Mouse (Mus musculus) heart, embryonic 11.5 days (tissue): ENCODE measurements around the gene Hoxc5. TPM values are rescaled to one million over a fixed set of nuclear protein-coding genes. Genes with fewer than 3 reads are reported as not detected.

Experiments
- ATAC-seq: fragments of 200-750 bp; cut with Nextera tagmentation; replicated peaks from 2 replicates; pipeline ENCODE4 v1.8.0; 2017; ENCODE audit warnings: moderate library complexity; ENCODE audit not compliant: insufficient number of reproducible peaks, low FRiP score, low TSS enrichment
- H3K27ac ChIP-seq: fragments of 300-500 bp; sonication (generic); 2 replicates; pipeline ENCODE4 v1.5.1; 2014; ENCODE audit warnings: mild to moderate bottlenecking, low read depth, low read length
- H3K27me3 ChIP-seq: fragments of 300-500 bp; sonication (generic); 2 replicates; pipeline ENCODE4 v1.6.1; 2014; ENCODE audit warnings: mild to moderate bottlenecking, low read length, mixed read lengths; ENCODE audit not compliant: control insufficient read depth, insufficient read depth
- H3K36me3 ChIP-seq: fragments of 300-500 bp; sonication (generic); 2 replicates; pipeline ENCODE4 v1.6.1; 2014; ENCODE audit warnings: mild to moderate bottlenecking, low read length, moderate library complexity, mixed read lengths; ENCODE audit not compliant: control insufficient read depth, insufficient read depth
- H3K4me1 ChIP-seq: fragments of 300-500 bp; sonication (generic); 2 replicates; pipeline ENCODE4 v1.6.1; 2014; ENCODE audit warnings: low read length; ENCODE audit not compliant: control insufficient read depth, insufficient read depth
- H3K4me2 ChIP-seq: fragments of 300-500 bp; sonication (generic); 2 replicates; pipeline ENCODE4 v1.6.1; 2014; ENCODE audit warnings: mild to moderate bottlenecking, moderate library complexity
- H3K4me3 ChIP-seq: fragments of 300-500 bp; sonication (generic); 2 replicates; pipeline ENCODE4 v1.5.1; 2014; ENCODE audit warnings: low read depth, low read length
- H3K9ac ChIP-seq: fragments of 300-500 bp; sonication (generic); 2 replicates; pipeline ENCODE4 v1.6.1; 2014; ENCODE audit warnings: mild to moderate bottlenecking, low read depth, low read length, moderate library complexity
- H3K9me3 ChIP-seq: fragments of 300-500 bp; sonication (generic); replicated peaks from 2 replicates; pipeline ENCODE4 v1.6.1; 2016; ENCODE audit warnings: low read length; ENCODE audit not compliant: control insufficient read depth
- WGBS: fragments of 180-500 bp; shearing (Covaris S2); extraction: QIAGEN DNeasy Blood & Tissue Kit; methylation state at CpG from one replicate; pipeline ENCODE4 v1.1.7; 2014; ENCODE audit not compliant: insufficient replicate concordance; 5-methylcytosine and 5-hydroxymethylcytosine counted together
- polyA plus RNA-seq: library from polyadenylated mRNA; unstranded; fragments of >200 nt; fragmentation: Nextera tagmentation; extraction: Ambion mirVana; gene quantifications from 2 replicates; pipeline ENCODE4 v1.2.1, GENCODE M21; 2014

Hoxc5 gene
- polyA plus RNA-seq, 1 experiment from 2014 or later: 1.7 TPM

DNA sequence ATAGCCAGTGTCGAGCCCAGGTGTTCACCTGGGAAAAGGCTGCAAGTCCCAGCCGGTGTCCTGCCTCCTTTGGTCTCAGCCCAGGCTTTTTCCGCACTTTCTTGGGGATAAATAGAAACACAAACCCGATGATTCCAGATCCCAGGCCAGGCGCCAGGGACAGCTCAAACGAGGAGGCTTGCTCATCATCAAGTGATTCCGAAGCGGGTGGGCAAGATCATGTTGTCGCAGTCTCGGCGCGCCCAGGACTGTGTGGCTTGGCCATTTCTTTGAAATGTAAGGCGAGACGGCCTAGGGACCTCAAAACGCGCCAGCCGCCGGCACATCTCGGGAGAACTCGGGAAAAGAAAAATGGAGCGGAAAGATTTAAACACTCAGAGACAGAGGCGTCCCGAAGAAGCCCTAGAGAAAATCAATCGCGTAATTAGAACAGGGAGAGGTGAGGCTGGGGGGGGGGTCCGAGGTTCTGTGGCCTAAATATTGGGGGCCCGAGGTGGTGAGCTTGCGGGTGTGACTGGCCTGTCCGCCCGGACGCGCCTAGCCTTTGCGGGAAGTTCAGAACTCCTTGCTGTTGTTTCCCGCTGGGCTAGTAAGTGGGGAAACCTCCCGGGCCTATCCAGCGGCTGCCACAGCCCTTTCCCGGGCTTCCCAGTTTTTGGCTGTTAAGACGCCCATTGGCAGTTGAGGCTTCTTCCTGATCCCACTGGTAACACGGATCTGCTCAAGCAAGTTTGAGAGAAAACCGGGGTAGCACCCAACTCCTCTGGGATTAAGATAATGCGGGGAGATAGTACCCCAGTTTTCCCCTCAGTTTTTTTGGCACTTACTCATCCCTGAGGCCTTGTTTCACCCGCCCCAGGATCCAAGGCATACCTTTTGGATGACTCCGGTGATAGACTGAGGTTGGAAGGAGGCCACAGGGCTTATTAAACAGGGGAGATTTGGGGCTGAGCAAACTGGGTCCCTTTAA is 60.3 kb downstream of the Hoxc5 start:
- Histone ChIP-seq H3K4me3 (no peak overlapping the region), H3K27ac (no peak overlapping the region), H3K36me3 (no peaks in the 10 kb centered on the region), H3K9me3 (no peaks in the 10 kb centered on the region), H3K4me2 (no peak overlapping the region), H3K9ac (no peak overlapping the region), H3K4me1 (no peaks in the 10 kb centered on the region), H3K27me3 (peaks cover 90% of the 10 kb centered on the region)
- no peak for ATAC-seq
- 1% methylated on average over 43 of the region's 43 CpGs for WGBS

DNA sequence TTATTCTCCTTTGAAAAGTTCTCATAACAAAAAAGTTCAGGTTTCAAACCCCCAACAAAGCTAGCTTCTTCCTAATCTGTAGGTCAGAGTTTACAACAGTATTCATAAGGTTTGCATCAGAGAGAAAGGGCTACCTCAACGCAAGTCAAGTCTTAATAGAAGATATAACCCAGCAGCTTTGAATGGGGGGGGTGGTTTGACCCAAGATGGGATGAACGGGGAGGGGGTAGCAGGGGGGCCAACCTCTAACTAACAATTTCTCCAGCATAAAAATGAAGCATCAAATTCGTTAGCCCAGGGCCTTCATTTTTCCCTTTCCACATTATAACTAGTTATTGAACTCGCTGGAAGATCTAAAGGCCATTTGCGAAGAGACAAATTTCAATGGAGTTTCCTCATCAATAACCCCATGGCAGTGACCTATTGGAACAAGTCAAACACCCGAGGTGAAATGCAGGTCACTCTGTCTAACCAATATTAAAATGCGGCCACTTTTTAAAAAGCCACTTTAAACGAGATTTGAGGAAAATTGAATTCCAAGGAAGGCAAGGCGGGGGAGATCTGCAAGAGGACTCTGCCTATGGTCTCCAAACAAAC is 61.8 kb downstream of the Hoxc5 start:
- ATAC-seq: no peak
- H3K9me3 ChIP-seq: no peaks in the 10 kb centered on the region
- 19% methylated on average over 9 of the region's 9 CpGs for WGBS
- peaks cover 90% of the 10 kb centered on the region for H3K27me3 ChIP-seq
- H3K4me2 ChIP-seq: no peak overlapping the region
- no peaks in the 10 kb centered on the region for H3K4me1 ChIP-seq
- H3K27ac ChIP-seq: no peak overlapping the region
- H3K9ac ChIP-seq: no peak overlapping the region
- H3K36me3 ChIP-seq: no peaks in the 10 kb centered on the region
- no peak overlapping the region for H3K4me3 ChIP-seq

DNA sequence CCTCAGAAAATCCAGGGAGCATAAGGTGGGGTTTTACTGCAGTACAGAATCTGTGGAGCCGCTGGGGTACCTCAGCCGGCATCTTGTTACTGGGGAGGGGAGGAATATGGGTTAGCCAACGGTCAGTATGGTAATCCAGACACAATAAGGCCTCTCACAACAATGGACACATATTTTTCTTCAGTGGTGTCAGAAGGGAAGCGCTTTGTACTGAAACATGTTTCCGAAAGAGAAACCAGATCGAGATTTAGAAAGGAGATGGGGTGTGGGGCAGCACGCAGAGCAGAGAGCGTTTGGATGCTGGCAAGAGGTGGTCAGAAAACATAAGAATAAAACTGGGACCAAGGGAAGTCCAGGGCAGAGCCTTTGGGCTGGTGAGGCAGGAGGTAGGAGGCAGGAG is 62.9 kb downstream of the Hoxc5 start:
- ATAC-seq: no peak
- WGBS: 6% methylated on average over 8 of the region's 8 CpGs
- Histone ChIP-seq H3K36me3 (no peaks in the 10 kb centered on the region), H3K27ac (no peak overlapping the region), H3K4me3 (no peak overlapping the region), H3K4me2 (no peak overlapping the region), H3K4me1 (no peaks in the 10 kb centered on the region), H3K9ac (no peak overlapping the region), H3K9me3 (no peaks in the 10 kb centered on the region), H3K27me3 (peaks cover 90% of the 10 kb centered on the region)

DNA sequence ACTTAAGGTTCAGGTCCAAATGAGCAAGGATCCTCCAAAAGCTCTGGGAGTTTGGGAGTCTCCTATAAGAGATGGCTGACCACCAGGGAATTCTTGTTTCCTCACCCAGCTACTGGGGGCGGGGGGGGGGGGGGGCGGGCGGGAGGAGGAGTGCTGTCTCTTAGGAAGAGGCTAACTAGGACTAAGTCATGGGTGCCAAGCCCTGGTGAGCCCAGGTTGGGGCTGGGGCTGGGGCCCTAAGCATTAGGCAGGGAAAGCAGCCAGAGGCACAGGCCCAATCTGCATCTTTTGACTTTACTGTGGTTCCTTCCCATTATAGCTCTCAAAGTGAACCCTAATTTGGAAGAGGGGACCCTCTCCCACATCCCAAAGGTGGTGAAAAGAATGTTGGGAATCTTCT is 64.9 kb downstream of the Hoxc5 start:
- H3K27ac ChIP-seq: no peak overlapping the region
- no CpG with 5 or more reads among the region's 3 CpGs for WGBS
- no peak overlapping the region for H3K4me3 ChIP-seq
- H3K4me2 ChIP-seq: no peak overlapping the region
- H3K27me3 ChIP-seq: peaks cover 93% of the 10 kb centered on the region
- no peak overlapping the region for H3K9ac ChIP-seq
- no peaks in the 10 kb centered on the region for H3K4me1 ChIP-seq
- H3K36me3 ChIP-seq: no peaks in the 10 kb centered on the region
- no peaks in the 10 kb centered on the region for H3K9me3 ChIP-seq
- no peak for ATAC-seq

DNA sequence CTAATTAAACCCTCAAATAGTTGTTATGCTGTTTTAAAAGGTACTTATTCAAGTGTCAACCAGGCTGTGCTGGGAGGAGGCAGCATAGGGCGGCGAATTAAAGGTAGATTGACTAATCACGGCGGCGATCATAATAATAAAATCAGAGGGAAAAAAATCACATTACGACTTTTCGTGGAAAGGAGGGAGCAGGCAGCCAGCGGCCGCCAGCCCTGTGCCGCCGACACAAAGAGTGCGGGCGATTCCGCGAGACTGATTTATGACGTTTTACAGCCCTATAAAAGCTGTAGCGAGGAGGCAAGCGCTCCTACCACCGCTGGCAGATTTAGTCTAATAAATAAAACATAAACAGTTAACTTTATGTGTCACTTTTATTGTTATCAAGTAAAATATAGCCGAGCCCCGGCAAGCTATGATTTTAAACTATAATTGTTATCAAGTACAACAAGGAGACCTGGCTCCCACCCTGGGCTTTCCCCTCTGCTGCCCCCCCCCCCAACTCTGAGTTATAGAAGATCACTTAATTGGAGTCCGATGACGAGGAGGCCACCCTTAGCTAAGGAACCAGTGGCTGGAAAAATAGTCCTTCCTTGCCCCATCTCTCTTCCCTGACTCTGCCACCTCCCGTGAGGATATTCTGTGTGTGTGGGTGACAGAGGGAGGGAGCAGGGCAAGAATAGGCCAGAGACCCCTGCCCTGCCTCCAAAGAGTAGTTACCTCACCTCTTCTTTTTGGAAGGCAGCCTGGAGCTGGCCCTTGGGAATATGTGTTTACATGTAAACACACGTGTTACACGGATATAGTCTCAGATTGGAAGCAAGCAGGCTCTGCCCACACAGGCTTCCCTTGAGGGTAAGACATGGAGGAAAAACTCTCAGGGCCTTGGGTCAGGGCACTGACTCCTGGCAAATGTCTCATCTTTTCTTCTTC is 65.7 kb downstream of the Hoxc5 start:
- Histone ChIP-seq H3K9ac (no peak overlapping the region), H3K27me3 (peaks cover 94% of the 10 kb centered on the region), H3K9me3 (no peaks in the 10 kb centered on the region), H3K4me3 (no peak overlapping the region), H3K4me1 (no peaks in the 10 kb centered on the region), H3K27ac (no peak overlapping the region), H3K36me3 (no peaks in the 10 kb centered on the region), H3K4me2 (no peak overlapping the region)
- no peak for ATAC-seq
- WGBS: 2% methylated on average over 26 of the region's 26 CpGs

DNA sequence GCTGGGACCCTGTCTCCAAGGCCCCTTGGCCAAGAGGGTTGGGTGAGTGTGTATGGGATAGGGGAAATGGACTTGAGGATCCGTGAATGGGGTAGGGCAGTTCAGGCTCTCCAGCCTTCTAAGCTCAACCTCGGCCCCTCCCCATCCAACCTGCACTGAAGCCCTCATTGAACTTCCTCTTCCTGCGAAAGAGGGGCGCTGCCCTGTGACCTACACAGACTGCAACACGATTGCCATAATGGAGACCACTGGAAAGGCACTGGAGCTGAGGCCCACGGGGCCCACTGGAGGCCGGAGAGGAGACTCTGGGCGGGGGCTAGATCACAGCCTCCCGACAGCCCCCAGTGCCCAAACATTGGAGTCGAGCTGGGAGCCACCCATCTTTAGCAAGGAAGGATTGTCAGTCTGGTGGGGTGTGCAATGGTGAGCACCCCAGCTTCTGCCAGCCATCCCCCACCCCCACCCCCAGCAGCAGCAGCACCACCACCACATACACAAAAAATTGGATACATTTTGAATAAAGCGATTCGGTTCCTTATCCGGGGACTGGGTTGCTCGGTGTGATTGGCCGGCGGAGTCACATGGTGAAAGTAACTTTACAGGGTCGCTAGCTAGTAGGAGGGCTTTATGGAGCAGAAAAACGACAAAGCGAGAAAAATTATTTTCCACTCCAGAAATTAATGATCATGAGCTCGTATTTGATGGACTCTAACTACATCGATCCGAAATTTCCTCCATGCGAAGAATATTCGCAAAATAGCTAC is 67.0 kb downstream of the Hoxc5 start:
- Histone ChIP-seq H3K27ac (no peak overlapping the region), H3K27me3 (peaks cover 94% of the 10 kb centered on the region), H3K4me1 (no peaks in the 10 kb centered on the region), H3K36me3 (no peaks in the 10 kb centered on the region), H3K9me3 (no peaks in the 10 kb centered on the region), H3K4me3 (peak overlapping the region; percentile 39), H3K4me2 (peak overlapping the region; percentile 58), H3K9ac (no peak overlapping the region)
- no peak for ATAC-seq
- under 1% methylated on average over 24 of the region's 24 CpGs for WGBS

DNA sequence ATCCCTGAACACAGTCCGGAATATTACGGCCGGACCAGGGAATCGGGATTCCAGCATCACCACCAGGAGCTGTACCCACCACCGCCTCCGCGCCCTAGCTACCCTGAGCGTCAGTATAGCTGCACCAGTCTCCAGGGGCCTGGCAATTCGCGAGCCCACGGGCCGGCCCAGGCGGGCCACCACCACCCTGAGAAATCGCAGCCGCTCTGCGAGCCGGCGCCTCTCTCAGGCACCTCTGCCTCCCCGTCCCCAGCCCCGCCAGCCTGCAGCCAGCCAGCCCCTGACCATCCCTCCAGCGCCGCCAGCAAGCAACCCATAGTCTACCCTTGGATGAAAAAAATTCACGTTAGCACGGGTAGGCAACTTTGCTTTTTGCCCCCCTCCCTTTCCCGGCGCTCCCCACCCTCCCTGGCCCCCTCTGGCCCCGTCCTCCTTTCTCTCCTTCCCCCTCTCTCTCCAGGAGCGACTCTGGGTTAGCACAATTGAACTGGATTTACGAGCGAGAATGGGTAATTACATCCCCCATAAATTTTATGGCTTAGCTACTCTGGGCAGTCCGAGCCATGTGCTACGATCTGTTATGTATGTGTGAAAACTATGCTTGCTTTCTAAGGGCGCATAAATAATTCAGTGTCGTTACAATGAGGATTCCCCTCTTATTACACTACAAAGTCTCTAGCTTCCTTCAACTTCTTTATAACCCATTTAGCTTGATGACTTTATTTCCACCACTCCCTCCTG is 67.7 kb downstream of the Hoxc5 start:
- Histone ChIP-seq H3K9me3 (no peaks in the 10 kb centered on the region), H3K4me1 (no peaks in the 10 kb centered on the region), H3K4me3 (peak overlapping the region; percentile 39), H3K9ac (peak overlapping the region; percentile 46; the same call in 1 of the 2 replicates), H3K4me2 (peak overlapping the region; percentile 58), H3K36me3 (no peaks in the 10 kb centered on the region), H3K27me3 (peaks cover 98% of the 10 kb centered on the region), H3K27ac (no peak overlapping the region)
- ATAC-seq: no peak
- WGBS: under 1% methylated on average over 34 of the region's 34 CpGs
